Mouse (Mus musculus) thymus, postnatal 36 days (tissue): ENCODE data around the gene Cryge.

Source experiments
- DNase-seq, 2 experiments: peaks; one replicate each; pipeline ENCODE4 v3.0.0; 2022; ENCODE audit warnings: mixed read lengths in 2 of 2

Gene Cryge

DNA sequence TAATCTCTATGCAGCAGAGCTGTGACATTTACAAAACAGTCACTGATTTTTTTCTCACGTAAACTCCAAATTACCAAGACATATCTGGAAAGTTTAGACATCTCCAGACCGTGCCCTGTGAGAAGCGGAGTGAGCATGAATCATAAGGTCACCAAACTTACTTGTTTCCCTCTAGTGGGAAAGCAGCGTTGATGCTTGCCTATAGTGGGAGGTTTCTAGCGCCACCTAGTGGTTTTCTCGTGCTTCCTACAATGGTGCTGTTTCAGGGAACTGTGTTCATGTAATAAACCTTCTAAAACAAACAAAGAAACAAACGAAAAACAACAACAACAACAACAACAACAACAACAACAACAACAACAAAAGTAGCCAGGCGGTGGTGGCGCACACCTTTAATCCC lies 40.8 kb downstream of the Cryge start:
- DNase-seq: peak; percentile 29 to 32

GRCm38 (mm10) chr1:65005575-65005974 lies 45.4 kb downstream of the Cryge start:
- DNase-seq: no peak

DNA sequence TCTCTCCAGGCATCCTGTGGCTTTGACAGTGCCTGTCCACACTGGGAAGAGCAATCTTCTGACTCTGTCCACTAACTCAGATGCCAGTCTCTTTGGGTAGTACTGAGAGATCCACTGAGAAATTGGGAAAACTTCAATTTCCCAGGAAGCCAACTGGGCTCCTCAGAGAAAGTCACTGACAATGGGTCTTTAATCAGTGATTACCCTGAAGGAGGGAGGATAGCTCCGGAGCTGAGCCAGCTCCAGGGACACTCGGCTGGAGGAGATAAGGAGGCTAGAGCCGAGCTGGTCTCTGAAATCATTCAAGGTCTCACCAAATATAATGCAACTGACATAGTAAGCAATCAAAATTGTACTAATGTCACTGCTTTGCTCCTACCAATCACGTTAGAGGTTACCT lies 46.4 kb downstream of the Cryge start:
- DNase-seq: no peak
